9 mouse cellular contexts compared by ENCODE assay signal in genomic region chr1:180335513-180336375, GRCm38 (mm10). TPM values are rescaled to one million over a fixed set of nuclear protein-coding genes. Genes with fewer than 3 reads are reported as not detected.
DNase-seq lines count a peak whose midpoint lies in the region; ATAC-seq and TF ChIP-seq lines count a peak whose summit lies in the region.
"Had no signal": no experiment of that assay in that cellular context is flagged by ENCODE, and none has a peak within 500 bp of the region (broad histone marks: within the 10 kb centered on the region; RNA-seq: fewer than 3 reads in every experiment).

No protein-coding gene starts in this region.

- peak overlapping the region; percentile 99 for H3K4me2 ChIP-seq in heart, embryonic 13.5 days
- H3K4me2 ChIP-seq in midbrain, postnatal 0 days (ENCODE audit: low read depth, low read length, poor library complexity, severe bottlenecking) = 0 out of 2 replicates have a peak overlapping the region, but pooled peaks have one; percentile 2
- H3K4me2 ChIP-seq in midbrain, embryonic 15.5 days = no peak overlapping the region
- H3K4me2 ChIP-seq in kidney, postnatal 0 days (ENCODE audit: low read length) = peak overlapping the region; percentile 92
- H3K4me2 ChIP-seq in stomach, embryonic 16.5 days (ENCODE audit: low read depth, low read length) = peak overlapping the region; percentile 98
- H3K4me2 ChIP-seq: midbrain, embryonic 12.5 days had no signal

- H3K9me3 ChIP-seq in heart, embryonic 13.5 days = no peaks in the 10 kb centered on the region
- no peaks in the 10 kb centered on the region for H3K9me3 ChIP-seq in midbrain, postnatal 0 days (ENCODE audit: low read length)
- H3K9me3 ChIP-seq in midbrain, embryonic 15.5 days = no peaks in the 10 kb centered on the region
- H3K9me3 ChIP-seq in kidney, postnatal 0 days (replicated peaks; ENCODE audit: low read length) = no peaks in the 10 kb centered on the region
- no peaks in the 10 kb centered on the region for H3K9me3 ChIP-seq in stomach, embryonic 16.5 days (replicated peaks; ENCODE audit: control insufficient read depth, low read length)
- H3K9me3 ChIP-seq: midbrain, embryonic 12.5 days had no signal

- WGBS in heart, embryonic 13.5 days = 71% methylated on average over 12 of the region's 12 CpGs
- WGBS in midbrain, postnatal 0 days = 77% methylated on average over 12 of the region's 12 CpGs
- WGBS in midbrain, embryonic 15.5 days = 79% methylated on average over 12 of the region's 12 CpGs
- WGBS in kidney, postnatal 0 days = 52% methylated on average over 12 of the region's 12 CpGs
- WGBS in stomach, embryonic 16.5 days = 75% methylated on average over 12 of the region's 12 CpGs

- peaks cover 37% of the 10 kb centered on the region for H3K27me3 ChIP-seq in heart, embryonic 13.5 days (replicated peaks)
- 0 out of 2 replicates have a peak, but pooled peaks cover 10% of the 10 kb centered on the region for H3K27me3 ChIP-seq in midbrain, postnatal 0 days (ENCODE audit: insufficient read depth, low read length)
- peaks cover 14% of the 10 kb centered on the region for H3K27me3 ChIP-seq in midbrain, embryonic 15.5 days (replicated peaks)
- H3K27me3 ChIP-seq in kidney, postnatal 0 days (ENCODE audit: insufficient read depth, low read length) = no peaks in the 10 kb centered on the region
- H3K27me3 ChIP-seq in stomach, embryonic 16.5 days (ENCODE audit: control insufficient read depth, insufficient read depth, low read length) = no peaks in the 10 kb centered on the region

- DNase-seq in heart, adult 9 months (ENCODE audit: low spot score in 2 of 2) = no peak
- no peak for DNase-seq in midbrain, postnatal 0 days (ENCODE audit: low spot score)
- DNase-seq in kidney, postnatal 0 days (ENCODE audit: low spot score) = no peak
- DNase-seq in ovary, postnatal 14 days (ENCODE audit: low spot score) = no peak
- no peak for DNase-seq in left cerebral cortex, postnatal 36 days (ENCODE audit: low spot score in 2 of 2)

- peaks cover 24% of the 10 kb centered on the region; the same call in 1 of the 2 replicates for H3K36me3 ChIP-seq in heart, embryonic 13.5 days
- no peaks in the 10 kb centered on the region for H3K36me3 ChIP-seq in midbrain, postnatal 0 days (ENCODE audit: insufficient read depth, low read length)
- H3K36me3 ChIP-seq in midbrain, embryonic 15.5 days (replicated peaks) = no peaks in the 10 kb centered on the region
- H3K36me3 ChIP-seq in kidney, postnatal 0 days (ENCODE audit: insufficient read depth, low read length) = no peaks in the 10 kb centered on the region
- H3K36me3 ChIP-seq in stomach, embryonic 16.5 days (ENCODE audit: control insufficient read depth, insufficient read depth, low read length) = no peaks in the 10 kb centered on the region
- H3K36me3 ChIP-seq: midbrain, embryonic 12.5 days had no signal

- H3K4me1 ChIP-seq in heart, embryonic 13.5 days = peaks cover 56% of the 10 kb centered on the region
- peaks cover 10% of the 10 kb centered on the region; the same call in 1 of the 2 replicates for H3K4me1 ChIP-seq in midbrain, postnatal 0 days (ENCODE audit: insufficient read depth, low read length)
- peaks cover 30% of the 10 kb centered on the region for H3K4me1 ChIP-seq in midbrain, embryonic 15.5 days
- H3K4me1 ChIP-seq in kidney, postnatal 0 days (replicated peaks; ENCODE audit: insufficient read depth, low read length) = peaks cover 45% of the 10 kb centered on the region
- peaks cover 42% of the 10 kb centered on the region for H3K4me1 ChIP-seq in stomach, embryonic 16.5 days (ENCODE audit: control insufficient read depth, insufficient read depth, low read length)

- intact Hi-C loops in left cerebral cortex, postnatal 36 days (cut with DNase I) = no loop called here

- H3K9ac ChIP-seq in heart, embryonic 13.5 days = peak overlapping the region; percentile 40; the same call in 1 of the 2 replicates
- H3K9ac ChIP-seq in midbrain, postnatal 0 days (replicated peaks; ENCODE audit: low read length, poor library complexity, severe bottlenecking) = no peak overlapping the region
- H3K9ac ChIP-seq in midbrain, embryonic 15.5 days = no peak overlapping the region
- no peak overlapping the region for H3K9ac ChIP-seq in kidney, postnatal 0 days (ENCODE audit: low read depth, low read length)
- H3K9ac ChIP-seq in stomach, embryonic 16.5 days (ENCODE audit: low read length) = no peak overlapping the region
- H3K9ac ChIP-seq: midbrain, embryonic 12.5 days had no signal

- peak overlapping the region; percentile 81 for H3K4me3 ChIP-seq in heart, embryonic 13.5 days
- H3K4me3 ChIP-seq in midbrain, postnatal 0 days (ENCODE audit: low read depth, low read length) = no peak overlapping the region
- H3K4me3 ChIP-seq in midbrain, embryonic 15.5 days = no peak overlapping the region
- H3K4me3 ChIP-seq in kidney, postnatal 0 days (replicated peaks; ENCODE audit: low read depth, low read length) = peak overlapping the region; percentile 2; the same call in 1 of the 2 replicates
- H3K4me3 ChIP-seq in stomach, embryonic 16.5 days (replicated peaks; ENCODE audit: low read length) = peak overlapping the region; percentile 83
- H3K4me3 ChIP-seq: midbrain, embryonic 12.5 days had no signal

- no peak for ATAC-seq in heart, embryonic 13.5 days (ENCODE audit: extremely low read depth, insufficient number of reproducible peaks, low FRiP score, low TSS enrichment)
- no peak for ATAC-seq in midbrain, postnatal 0 days (ENCODE audit: low FRiP score)
- ATAC-seq in midbrain, embryonic 15.5 days (replicated peaks) = no peak
- ATAC-seq in kidney, postnatal 0 days (replicated peaks; ENCODE audit: low FRiP score, low read depth) = no peak
- ATAC-seq in stomach, embryonic 16.5 days (ENCODE audit: insufficient read depth, low FRiP score) = no peak

- no peak for TF ChIP-seq CTCF in midbrain, postnatal 0 days (IDR thresholded peaks at IDR 0.05)
- TF ChIP-seq CTCF in kidney, postnatal 0 days (IDR thresholded peaks at IDR 0.05; ENCODE audit: low read depth) = no peak

- no peak overlapping the region for H3K27ac ChIP-seq in heart, embryonic 13.5 days (replicated peaks)
- no peak overlapping the region for H3K27ac ChIP-seq in midbrain, postnatal 0 days (ENCODE audit: low read depth, low read length)
- H3K27ac ChIP-seq in midbrain, embryonic 15.5 days = no peak overlapping the region
- H3K27ac ChIP-seq in kidney, postnatal 0 days = no peak overlapping the region
- H3K27ac ChIP-seq in stomach, embryonic 16.5 days (ENCODE audit: low read length) = no peak overlapping the region
- H3K27ac ChIP-seq: midbrain, embryonic 12.5 days had no signal

RNA-seq across cellular contexts. Expression of gene Itpkb, which starts 5.5 kb away (rescaled TPM):
- polyA plus RNA-seq in heart, embryonic 13.5 days (2015; fragmentation: Nextera tagmentation; extraction: Ambion mirVana) = 5.0 and 5.1 TPM in 2 replicates
- 12.2 and 13.9 TPM in 2 replicates for total RNA-seq in midbrain, postnatal 0 days (2014; rRNA removed)
- polyA plus RNA-seq in midbrain, postnatal 0 days (2015; fragmentation: Nextera tagmentation; extraction: Ambion mirVana) = 2.0 and 2.2 TPM in 2 replicates
- 2.5 and 3.0 TPM in 2 replicates for polyA plus RNA-seq in midbrain, embryonic 15.5 days (2015; fragmentation: Nextera tagmentation; extraction: Ambion mirVana)
- polyA plus RNA-seq in kidney, postnatal 0 days (2015; fragmentation: Nextera tagmentation; extraction: Ambion mirVana) = 6.8 and 7.1 TPM in 2 replicates
- polyA plus RNA-seq in stomach, embryonic 16.5 days (2015; fragmentation: Nextera tagmentation; extraction: Ambion mirVana) = 6.0 and 7.2 TPM in 2 replicates
- 10 to 100 TPM; 13.4 to 19.0 TPM for total RNA-seq in left cerebral cortex, postnatal 36 days (2021)

Comparison
In these comparisons a context has a peak if more than half of its experiments do, and no peak if none do; other contexts are left out.
1. H3K4me3 ChIP-seq: peak in heart, embryonic 13.5 days (single experiment), kidney, postnatal 0 days (single experiment) and stomach, embryonic 16.5 days (single experiment); none in midbrain, postnatal 0 days (single experiment) and midbrain, embryonic 15.5 days (single experiment).